Mouse (Mus musculus) lung, postnatal 25 days (tissue): ENCODE results near the gene Cmc2.
A peak's percentile ranks its signal among the peaks of the same experiment; 100 is the strongest.

ENCODE experiments used
- DNase-seq: peaks from one replicate; pipeline ENCODE4 v3.0.0; 2022; ENCODE audit warnings: low spot score

Gene Cmc2

DNA sequence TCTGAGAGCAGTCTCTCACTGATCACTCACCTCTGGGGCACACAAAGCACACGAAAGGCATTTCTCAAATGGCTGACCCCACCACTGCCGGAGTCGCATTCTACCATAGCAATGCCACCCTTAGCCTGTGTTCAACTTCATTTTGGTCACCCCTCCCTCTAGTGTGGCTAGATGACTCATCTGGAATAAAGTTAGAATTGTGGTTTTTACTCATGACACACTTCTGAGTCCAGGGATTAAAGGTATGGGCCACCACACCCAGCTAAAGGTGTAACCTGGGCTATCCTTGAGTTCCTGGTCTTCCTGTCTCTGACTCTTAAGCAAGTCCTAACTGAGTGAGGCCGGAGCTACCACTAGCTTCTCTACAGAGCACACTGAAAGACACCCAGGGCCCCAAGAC is 15.4 kb downstream of the Cmc2 start:
- DNase-seq, result no peak

DNA sequence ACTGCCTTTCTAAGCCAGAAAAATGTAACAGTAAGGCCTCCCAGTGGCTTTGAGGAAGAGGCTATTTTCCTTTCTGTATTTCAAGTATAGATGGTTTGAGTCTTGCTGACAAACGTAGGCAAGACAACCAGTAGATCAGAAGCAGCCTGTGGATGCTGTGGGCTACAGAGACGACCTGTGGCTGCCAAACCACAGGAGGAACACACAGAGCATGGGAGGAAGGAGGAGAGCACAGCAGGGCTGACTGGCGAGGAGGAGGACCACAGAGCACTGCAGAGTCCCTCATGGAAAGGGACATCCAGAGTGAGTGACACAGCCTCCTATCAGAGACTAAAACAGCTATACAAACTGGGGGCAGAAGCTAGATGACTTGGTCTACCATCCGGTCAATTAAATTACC is 16.0 kb downstream of the Cmc2 start:
- no peak for DNase-seq

DNA sequence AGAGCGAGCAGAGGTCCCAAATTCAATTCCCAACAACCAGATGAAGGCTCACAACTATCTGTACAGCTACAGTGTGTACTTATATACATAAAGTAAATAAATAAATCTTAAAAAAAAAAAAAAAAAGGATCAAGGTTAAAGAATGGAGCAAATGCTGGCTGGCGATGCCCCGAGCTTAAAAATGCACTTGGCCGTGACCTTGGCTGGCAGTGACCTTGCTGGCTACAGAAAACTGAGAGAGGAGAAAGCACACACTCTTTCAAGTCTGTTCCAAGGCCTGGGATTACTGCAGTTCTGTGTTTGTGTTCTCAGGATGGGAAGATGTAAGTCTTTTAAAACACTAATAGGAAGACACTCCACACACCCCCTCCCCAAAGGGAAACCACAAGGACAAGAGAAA is 16.5 kb downstream of the Cmc2 start:
- DNase-seq, result no peak

DNA sequence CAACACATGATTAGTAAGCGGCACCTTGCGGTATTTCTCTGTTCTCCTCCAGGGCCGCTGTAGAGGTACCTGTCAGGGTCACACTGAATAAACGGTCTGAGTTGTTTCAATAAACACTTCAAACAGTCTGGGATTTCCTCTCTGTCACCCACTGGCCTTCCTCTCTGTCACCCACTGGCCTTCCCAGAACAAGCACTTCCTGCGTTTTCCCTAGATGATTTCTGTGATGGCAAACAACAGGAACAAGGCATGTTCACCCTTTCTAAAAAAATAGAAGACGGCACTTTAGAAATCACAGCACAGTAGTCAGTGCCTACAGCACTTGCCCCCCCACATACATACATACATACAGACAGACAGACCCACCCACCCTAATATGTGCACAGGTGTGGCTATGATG is 25.7 kb downstream of the Cmc2 start:
- DNase-seq, result no peak

DNA sequence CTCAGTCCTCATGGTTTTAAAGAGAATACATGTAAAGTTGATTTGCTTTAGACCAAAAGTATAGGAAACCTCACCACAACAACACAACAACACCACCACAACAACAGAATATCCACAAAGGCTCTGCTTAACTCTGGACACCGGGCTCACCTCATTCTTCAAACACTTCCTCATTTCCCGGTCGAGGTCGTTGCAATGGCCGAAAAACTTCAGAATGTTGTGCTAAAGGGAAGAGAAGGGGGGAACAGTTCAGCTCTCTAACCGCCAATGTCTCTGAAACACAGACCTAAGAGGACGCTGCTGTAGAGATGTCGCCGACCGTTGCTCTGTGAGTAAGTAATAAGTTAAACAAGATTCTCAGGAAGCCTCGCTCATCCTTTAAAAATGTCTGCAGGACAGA is 27.3 kb downstream of the Cmc2 start:
- DNase-seq, result no peak

- DNase-seq, result peak; percentile 7
These were observed 28.6 kb downstream of the Cmc2 start for GRCm38 (mm10) chr8:116892636-116893035.

DNA sequence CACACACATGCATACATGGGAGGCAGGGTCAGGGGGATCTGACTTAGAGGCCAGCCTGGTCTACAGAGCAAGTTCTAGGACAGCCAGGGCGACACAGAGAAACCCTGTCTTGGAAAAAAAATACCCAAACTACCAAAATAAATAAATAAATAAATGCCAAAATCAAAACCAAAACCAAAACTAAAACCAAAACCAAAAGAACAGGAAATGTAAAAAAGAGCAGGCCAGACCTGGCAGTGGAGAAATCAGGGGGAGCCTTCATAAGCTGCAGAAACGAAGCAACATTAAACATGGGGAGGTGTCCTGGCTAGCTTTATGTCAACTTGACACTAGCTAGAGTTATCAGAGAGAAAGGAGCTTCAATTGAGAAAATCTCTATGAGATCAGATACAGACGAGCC is 29.1 kb downstream of the Cmc2 start:
- no peak for DNase-seq

GRCm38 (mm10) chr8:116891446-116891845 is 29.8 kb downstream of the Cmc2 start:
- no peak for DNase-seq

DNA sequence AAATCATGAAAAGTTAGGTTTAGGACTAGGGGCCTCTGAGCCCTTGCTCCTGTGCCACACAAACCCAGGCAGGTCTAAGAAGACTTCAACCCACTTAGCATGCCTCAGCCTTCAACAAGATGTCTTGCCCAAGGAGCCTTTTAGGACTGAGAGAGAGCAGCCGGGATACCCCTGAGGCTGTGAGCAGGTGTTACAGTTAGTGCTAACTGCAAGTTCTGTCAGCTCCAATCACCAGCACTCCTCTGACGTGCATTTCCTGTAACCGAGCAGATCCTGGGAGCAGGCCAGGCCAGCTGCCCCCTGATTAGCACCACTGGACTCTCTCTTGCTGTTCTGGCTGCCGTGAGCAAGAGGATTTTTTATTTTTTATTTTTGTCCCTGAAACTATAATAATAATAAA is 33.4 kb downstream of the Cmc2 start:
- no peak for DNase-seq

DNA sequence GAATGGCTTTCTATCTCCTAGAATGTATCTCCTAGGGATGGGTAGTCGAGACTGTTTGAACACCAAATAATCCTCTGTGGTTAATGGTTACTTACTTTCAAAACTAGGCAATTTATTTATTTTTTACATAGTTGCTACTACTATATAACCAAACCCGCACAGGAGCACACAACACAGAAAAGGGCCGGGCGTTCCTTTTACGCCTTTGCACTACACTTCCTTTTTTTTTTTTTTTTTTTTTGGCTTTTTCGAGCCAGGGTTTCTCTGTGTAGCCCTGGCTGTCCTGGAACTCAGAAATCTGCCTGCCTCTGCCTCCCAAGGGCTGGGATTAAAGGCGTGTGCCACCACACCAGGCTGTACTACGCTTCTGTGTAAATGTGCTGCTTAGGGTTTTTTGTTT is 39.9 kb downstream of the Cmc2 start:
- DNase-seq, result no peak

DNA sequence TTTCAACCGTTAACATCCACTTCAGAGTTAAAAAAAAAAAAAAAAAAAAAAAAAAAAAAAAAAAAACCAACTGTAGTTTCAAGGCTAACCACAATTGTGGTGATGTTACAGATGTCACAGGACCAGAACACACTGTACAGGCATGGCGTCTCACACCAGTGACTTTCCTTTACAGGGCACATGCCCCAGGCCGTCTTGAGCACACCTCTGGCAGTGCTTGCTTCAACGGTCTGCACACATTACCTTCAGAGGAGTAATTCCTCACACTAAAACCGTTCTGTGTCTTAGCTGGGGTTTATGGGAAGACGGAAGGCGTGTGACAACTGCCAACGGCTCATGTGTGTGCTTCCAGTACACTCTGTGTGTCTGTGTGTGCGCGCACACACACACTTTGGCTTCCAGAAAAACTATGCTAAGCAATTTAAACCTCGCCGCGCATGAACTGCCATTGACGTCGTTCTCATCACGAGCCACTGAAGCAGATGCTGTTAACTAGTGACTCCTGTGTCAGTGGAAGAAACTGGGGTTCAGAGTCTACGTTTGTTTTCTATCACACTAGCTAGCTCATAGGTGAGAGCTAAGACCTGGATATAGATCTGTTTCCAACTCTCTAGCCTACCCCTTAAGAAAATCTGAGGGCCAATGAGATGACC is 45.3 kb downstream of the Cmc2 start:
- DNase-seq, result no peak

DNA sequence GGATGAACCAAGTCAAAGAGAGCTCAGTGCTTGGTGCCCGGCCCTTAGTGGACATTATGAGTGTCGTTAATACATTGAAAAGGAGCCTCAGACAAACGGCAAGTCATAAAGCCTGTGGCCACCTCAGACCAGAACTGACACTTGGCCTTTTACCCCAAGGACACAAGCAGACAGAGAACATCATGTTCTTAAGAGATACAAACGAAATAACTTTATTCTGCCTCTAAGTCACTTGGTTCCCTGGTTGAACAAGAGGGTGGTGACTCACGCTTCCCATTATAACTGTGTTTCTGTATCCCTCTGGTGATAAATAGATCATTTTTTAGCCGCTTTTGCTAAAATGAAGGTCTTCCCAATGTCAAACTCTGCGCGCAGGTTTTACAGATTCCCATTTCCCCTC is 47.3 kb downstream of the Cmc2 start:
- no peak for DNase-seq

DNA sequence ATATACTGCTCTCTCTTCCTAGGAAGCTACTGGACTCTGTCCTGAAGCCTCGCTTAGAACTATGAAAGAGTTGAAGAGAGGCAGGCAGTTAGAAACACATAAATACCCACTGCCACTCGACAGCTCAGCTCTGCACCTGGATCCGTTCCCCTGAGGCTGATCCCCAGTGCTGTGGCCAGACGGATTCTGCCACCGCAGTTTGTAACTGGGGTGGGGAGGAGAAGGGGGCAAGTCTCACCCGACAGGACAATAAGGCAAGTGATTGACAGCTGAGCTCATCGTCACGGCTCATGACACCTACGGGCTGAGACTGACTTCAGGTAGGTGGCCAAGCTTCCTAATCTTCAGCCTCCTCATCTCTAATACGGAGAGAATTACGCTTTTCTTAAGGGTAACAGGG is 47.7 kb downstream of the Cmc2 start:
- no peak for DNase-seq

GRCm38 (mm10) chr8:116872761-116873342 is 48.4 kb downstream of the Cmc2 start:
- no peak for DNase-seq

DNA sequence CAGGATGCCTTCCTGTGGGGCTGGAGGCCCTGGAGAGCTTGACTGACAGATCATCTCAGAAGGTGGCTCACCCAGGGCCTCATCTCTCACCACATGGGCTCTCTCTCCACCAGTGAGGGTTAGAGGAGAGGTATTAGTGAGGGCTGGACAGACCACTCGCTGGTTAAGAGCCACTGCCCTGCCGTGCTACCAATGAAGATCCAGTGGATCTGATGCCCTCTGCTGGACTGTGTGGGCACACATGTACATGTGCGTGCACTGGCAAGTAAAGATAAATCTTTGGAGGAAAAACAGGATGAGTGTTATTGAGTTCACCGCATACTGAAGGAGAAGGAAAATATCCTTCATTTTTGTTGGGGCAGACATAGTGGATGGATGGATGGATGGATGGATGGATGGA is 52.6 kb downstream of the Cmc2 start:
- peak; percentile 28 for DNase-seq

DNA sequence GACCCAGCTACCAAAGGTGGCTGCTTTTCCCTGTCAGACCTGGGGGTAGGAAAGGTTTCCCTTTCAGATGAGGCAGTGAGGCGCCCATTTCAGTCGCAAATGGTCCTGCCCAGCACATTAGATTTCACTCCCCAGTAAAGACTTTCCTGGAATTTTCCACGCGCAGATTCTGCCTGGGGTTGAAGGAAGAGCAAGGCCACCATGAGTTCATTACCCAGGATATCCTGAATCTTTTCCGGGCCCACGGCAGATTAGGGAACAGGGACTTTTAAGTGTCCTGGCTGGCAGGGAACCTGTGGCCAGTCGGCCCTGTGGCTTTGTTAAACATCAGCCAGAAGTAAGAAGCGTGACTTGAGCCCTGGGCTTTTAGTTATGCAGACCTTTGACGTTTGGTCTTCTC is 53.9 kb downstream of the Cmc2 start:
- no peak for DNase-seq

GRCm38 (mm10) chr8:116866118-116866903 is 54.9 kb downstream of the Cmc2 start:
- no peak for DNase-seq

DNA sequence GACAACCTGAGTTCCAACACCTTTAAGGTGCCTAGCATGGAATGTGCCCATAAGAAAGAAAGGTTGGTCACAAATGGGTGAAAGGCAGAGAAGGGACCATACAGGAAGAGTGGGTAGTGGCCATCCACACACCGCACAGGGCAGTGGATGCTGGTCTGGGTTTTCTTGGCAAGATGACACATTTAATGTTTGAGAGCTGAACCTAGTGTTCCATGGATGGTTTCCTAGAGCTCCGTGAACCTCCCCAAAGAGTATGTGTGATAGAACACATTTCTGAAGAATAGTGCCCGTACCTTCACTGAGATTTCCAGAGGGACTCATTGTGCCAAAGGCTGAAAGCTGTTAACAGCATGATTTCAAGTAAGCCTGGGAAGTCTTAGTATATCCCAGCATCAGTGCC is 56.7 kb downstream of the Cmc2 start:
- DNase-seq, result no peak

- no peak for DNase-seq
These were observed 57.2 kb downstream of the Cmc2 start for GRCm38 (mm10) chr8:116864022-116864387.

- peak; percentile 18 for DNase-seq
These were observed 57.8 kb downstream of the Cmc2 start for GRCm38 (mm10) chr8:116863357-116864021.

GRCm38 (mm10) chr8:116862191-116862590 is 59.1 kb downstream of the Cmc2 start:
- DNase-seq, result no peak

GRCm38 (mm10) chr8:116852042-116852441 is 69.2 kb downstream of the Cmc2 start:
- DNase-seq, result no peak

DNA sequence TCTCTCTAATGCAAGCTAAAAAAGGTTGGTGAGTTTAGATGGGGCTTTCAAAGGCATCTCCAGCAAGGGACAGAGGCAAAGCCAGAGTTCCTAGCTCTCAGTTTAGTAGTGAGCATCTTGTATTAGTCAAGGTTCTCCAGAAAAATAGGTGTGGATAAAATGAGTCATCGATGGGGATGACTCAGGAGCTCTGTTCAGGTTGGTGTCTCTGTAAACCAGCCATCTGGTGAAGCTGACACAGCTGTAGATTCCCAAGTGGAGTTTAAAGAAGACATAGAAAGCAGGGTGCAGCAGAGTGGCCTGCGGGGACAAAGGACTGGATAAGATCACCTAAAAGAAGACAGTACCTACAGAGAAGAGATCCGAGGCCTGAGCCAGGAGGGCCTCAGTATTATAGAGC is 73.2 kb downstream of the Cmc2 start:
- no peak for DNase-seq
